Mouse (Mus musculus): ENCODE measurements around the gene Smc3. TPM values are rescaled to one million over a fixed set of nuclear protein-coding genes. Genes with fewer than 3 reads are reported as not detected.

Smc3 gene
- total RNA-seq (2017) = 188 and 212 TPM in 2 replicates

DNA sequence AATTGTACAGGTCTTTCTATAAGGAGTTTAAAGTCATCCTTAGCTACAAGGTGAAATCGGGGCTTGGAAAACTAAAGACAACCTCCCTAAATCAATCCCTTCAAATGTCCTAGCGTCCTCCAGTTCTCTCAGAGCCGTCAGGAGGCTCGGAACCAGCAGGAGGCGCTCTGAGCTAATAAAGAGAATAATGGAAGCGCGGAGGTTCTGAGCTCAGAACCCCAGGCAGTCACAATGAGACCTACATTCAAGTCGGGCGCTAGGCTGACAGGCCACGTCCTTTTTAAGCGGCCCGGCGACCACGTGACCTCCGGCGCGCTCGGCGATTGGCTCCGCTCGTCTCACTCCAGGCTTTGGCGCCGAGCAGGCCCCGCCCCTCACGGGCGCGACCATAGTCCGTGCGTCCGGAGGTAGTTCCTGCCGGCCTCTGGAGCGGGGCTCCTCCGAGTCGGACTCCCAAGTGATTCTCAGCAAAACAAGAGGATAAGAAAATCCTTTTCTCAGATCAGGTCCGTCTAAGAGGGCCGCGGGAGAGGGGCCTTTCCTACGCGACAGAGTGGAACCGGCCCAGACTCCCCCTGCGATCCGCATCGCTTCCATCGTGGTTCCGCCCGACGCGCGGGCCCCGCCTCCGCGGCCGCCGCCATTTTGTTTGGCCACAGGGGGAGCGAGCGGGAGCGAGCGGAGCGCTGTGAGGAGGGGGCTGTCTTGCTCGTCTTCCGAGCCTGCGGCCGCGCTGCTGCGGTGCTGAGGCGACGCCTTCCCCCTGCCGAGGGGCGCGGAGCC, at the start of gene Smc3:
Gene Smc3, plus strand, starts transcription at position 642 of the 783 bp plus-strand sequence.
- ATAC-seq (replicated peaks; ENCODE audit: low read depth, poor library complexity, severe bottlenecking) = peak; percentile 96

DNA sequence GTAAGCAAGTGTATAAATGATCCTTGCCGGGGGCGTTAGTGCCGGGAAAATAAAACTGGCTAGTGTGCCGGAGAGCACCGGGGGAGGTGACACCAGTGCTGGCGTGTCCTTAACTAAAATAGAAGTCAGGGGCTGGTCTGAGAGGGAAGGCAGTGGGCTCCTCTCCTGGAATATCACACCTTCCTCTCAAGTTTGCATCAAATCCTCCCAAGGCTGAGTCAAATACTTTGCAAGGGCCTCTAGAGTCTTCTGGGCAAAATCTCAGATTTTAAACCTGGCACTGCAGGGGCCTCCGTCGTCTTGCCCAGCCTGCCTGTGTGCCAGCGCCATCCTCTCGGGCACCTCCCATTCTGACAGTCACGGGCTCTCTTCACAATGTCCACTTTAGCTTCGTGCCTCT, 49.2 kb upstream of the Smc3 start:
- ATAC-seq (replicated peaks; ENCODE audit: low read depth, poor library complexity, severe bottlenecking) = no peak

DNA sequence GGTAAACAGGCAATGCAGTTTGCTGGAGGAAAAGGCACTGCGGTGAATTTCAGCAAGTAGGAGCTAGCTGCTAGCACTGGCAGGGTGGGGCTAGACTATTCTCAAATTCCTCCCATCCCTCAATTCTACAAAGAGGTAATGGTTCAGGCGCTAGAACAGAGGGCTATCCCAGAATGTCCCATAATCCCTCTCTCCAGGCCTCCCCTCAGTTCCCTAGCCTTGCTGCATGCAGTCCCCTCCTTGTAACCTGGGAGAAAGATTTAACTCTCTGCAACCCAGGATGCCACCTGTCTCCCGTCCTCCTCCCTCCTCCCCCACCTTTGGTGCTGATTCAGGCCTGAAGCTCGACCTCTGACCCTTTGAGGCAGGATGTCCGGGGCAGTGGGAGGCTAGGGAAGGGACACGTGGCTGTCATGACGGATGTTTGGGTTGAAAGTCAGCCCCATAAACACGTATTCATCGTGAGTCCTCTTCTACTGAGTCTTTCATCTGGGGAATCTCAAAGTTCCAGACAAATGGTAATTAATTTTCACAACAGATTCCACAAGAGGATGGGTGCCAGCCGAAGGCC, 47.9 kb upstream of the Smc3 start:
- no peak for ATAC-seq (replicated peaks; ENCODE audit: low read depth, poor library complexity, severe bottlenecking)

DNA sequence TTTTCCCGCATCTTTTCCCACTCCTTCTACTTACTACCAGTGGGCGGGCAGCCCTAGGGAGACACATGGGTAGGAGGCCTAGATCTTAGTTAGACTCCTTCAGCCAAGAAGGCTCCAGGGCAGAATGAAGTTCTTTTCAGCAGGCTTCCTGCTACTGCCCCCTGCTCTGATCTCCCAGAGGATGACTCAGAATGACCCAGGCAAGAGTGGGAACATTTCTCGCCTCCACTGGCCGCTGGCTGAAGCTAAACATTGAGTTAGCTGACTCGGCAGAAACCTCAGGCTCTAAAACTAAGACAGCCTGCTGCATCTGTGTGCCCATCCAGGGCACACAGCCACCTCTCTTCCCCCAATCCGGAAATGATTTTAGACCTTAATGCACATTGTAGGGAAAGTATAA, 47.4 kb upstream of the Smc3 start:
- ATAC-seq (replicated peaks; ENCODE audit: low read depth, poor library complexity, severe bottlenecking) = no peak

DNA sequence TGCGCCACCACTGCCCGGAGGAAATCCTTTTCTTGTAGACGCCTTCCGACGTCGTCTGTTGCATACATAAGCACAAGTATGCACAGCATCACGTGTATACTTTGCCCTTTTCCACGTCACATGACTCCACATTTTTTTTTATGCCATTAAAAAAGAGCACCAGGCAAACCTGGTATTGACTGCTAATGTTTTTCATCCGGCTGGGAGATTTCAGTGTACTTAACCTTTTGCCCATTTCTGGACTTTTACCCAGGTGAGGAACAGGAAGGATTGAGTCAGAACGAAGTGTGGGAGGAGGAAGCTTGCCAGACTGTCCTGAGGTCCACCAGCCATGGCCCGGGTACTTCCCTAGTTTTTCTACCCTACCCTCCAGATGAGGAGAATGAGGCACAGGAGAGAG, 45.8 kb upstream of the Smc3 start:
- ATAC-seq (replicated peaks; ENCODE audit: low read depth, poor library complexity, severe bottlenecking) = 0 out of 2 replicates have a peak, but pooled peaks have one; percentile 24

DNA sequence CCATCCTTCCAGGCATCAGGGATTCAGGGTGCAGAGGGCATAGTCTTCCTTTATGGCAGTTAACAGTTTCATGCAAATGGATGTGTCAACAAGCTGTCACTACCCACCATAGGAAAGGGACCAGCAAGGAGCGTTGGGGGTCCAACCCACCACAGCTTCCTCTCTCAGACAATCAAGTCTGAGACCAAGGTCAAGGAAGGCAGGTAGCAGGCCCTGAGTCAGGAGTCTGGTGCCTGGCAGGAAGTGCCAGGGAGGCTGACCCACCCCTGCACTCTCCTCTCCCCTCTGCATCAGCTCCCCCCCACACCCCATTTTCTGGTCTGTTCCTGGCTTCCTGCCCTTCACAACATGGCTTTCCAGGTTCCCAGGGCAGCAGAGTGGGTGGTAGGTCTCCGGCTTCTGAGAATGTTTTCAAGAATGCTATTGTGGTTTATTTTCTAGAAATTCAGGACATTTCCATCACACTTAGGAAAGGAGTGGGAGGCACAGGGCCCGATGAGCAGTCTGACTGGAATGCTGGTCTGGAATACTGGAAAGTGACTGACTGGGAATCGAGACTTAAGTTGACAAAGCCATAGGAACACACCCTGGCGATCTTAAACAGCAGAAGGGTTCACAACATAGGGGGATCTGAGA, 45.1 kb upstream of the Smc3 start:
- no peak for ATAC-seq (replicated peaks; ENCODE audit: low read depth, poor library complexity, severe bottlenecking)

DNA sequence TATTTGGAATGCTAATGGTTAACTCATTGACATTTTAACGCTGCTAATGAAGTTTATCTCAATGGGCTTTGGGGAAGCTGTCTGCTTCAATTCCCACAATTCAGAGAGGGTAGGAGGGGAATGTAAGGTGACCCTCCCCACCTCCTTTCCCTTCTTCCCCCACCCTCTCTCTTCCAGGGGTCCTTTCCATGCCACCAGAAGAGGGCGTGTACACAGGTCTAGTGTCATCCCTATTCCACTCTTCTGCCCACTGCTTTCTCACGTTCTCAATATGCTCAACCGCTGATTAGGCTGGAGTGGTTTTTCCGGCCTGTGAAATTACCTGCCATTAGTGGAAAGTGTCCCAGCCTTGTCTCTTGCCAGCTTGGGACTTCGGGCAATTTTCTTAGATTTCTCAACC, 43.4 kb upstream of the Smc3 start:
- 0 out of 2 replicates have a peak, but pooled peaks have one; percentile 10 for ATAC-seq (replicated peaks; ENCODE audit: low read depth, poor library complexity, severe bottlenecking)

DNA sequence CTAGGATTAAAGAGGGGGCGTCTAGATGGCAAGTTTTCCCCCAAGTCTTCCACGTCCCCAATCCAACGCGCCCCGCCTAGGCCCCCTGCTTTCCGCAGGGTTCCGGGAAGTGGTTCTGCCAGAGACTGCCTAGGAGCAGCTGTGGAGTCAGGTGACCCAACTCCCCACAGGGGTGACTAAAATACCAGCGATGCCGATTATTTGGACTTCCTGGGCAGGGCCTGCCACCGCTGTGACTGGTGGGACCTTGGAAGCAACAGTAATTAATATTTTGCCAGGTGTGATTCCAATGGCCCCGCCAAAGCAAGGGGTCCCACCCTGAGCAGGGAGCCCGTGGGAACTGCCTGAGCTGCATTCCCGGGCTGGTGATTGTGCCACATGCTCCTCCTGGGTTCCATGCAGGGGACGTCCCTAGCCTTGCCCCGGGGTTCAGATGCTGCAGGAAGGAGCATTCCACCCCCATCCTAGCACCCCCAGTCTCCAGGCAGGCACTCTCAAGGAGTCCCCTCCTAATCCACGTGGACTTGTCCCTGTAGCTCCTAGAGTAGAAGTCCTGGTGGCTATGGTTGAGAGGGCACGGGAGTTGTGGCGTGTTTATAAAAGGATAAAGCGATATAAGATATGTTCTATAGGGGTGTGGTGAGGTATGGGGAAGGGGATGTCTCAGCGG, 42.8 kb upstream of the Smc3 start:
- ATAC-seq (replicated peaks; ENCODE audit: low read depth, poor library complexity, severe bottlenecking) = peak; percentile 72

DNA sequence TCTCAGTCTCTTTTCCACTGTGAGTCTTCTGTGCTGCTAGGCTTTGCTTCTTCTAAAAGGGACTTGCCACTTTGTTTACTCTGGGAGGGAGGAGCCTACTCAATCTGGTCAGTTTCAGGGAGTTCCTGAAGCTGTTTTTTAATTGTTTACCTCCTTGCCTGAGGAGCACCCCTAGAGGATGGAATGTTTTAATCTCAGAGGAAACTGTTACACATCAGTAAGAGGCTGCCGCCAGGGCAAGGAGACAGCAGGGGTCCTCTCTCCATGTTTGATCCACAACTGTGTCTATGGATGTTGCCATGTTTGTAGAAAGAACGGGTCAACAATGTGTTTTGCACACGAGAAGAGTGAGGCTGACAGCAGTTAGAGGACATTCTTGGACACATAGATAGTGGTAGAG, 39.8 kb upstream of the Smc3 start:
- ATAC-seq (replicated peaks; ENCODE audit: low read depth, poor library complexity, severe bottlenecking) = no peak

DNA sequence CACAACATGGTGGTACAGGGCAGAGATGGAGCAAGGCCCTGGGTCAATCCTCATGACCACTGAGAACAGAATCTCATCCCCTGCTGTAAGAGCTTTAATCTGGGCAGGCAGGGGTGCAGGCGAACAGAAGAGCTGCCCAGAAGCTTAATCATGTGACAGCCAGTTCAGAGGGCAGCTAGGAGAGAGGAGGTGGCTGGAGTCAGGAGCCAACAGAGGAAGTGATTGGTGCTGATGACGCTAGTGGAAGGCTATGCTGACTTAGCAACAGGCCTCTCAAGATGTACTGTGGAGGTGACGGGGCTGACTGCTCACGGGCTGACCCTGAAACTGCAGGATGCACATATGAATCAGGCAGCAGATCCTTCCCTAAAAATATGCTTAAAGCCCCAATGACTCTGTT, 36.0 kb upstream of the Smc3 start:
- no peak for ATAC-seq (replicated peaks; ENCODE audit: low read depth, poor library complexity, severe bottlenecking)

DNA sequence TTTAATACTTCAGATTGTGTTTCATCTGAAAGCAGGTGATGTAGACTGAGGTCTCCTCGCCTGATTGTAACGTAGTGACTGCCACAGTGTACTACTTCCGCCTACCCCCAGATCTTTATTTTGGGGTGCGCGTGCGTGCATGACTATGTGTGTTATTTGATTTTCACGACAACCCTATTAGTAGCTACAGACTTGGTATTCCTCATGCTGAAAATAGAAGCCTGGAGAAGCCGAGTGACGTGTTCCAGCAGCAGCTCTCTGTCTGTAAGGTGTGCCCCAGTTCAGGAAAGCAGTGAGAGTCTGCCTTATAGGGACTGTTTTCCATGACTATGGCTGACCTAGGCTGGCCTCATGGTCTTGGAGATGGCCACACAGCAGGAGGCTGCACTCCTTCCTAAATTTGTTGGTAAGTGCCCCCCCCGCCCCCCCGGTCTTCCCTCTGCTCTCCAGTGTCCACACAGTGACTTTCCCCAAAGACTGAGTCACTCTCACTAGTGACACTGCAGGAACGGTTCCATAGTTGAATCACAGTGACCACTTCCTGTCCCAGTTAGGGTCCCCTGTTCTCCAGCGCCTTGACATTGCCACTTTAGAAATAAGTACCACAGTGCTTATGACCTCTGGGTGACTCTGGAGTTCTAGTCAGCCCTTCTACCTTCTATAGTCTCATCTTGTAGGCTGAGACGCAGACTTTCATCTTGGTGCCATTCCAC, 34.5 kb upstream of the Smc3 start:
- ATAC-seq (replicated peaks; ENCODE audit: low read depth, poor library complexity, severe bottlenecking) = peak; percentile 65

DNA sequence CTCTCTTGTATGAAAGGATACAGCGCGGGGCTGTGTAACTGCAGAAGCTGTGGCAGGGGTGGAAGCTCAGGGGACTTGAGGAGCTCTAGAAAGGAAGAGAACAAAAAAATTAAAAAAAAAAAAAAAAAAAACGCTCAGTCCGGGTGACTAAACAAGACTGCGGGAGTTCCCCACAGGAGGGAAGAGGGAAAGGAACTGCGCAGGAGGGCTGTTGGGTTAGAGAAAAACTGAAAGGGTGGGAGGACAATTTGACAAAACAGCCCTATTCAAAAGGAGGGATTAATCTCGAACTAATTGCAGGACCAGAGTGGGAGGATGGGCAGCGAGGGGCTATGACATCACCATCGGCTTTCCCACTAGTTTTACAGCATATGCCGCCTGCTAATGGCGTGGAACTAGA, 32.3 kb upstream of the Smc3 start:
- ATAC-seq (replicated peaks; ENCODE audit: low read depth, poor library complexity, severe bottlenecking) = peak; percentile 29; the same call in 1 of the 2 replicates

DNA sequence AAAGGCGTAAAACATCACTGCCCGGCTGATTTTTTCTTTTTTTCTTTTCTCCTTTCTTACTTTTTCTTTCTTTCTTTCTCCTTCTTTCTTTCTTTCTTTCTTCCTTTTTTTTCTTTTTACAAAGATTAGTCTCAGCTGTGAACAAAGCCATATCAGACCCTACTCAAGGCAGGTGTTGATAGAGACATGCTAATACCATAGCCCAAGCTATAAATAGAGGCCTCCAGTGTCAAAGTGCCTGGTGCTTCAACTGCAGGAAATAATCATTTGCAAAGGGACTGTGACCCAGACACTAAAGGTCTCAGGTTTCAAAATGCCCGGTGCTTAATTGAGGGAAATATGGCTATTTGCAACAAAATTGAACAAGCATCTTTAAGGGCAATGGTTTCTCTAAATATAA, 31.6 kb upstream of the Smc3 start:
- ATAC-seq (replicated peaks; ENCODE audit: low read depth, poor library complexity, severe bottlenecking) = no peak

DNA sequence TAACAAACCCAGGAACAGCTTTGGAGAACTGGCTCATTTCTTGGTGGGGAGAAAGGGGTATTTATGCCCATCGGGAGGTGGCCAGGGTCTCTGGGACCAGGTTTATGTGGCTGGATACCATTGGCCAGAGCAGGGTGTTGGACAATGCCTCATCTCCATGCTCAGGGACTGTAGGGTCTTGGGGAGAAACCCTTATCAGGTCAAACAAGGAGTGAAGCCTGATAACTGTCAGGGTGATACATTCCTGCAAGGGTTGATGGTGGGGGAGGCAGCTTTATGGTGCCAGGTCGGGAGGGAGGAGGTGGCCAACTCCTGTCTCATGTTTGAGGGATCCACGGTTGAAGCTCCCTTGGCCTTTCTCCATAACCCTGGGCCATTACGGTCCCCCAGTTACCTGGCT, 29.1 kb upstream of the Smc3 start:
- no peak for ATAC-seq (replicated peaks; ENCODE audit: low read depth, poor library complexity, severe bottlenecking)

DNA sequence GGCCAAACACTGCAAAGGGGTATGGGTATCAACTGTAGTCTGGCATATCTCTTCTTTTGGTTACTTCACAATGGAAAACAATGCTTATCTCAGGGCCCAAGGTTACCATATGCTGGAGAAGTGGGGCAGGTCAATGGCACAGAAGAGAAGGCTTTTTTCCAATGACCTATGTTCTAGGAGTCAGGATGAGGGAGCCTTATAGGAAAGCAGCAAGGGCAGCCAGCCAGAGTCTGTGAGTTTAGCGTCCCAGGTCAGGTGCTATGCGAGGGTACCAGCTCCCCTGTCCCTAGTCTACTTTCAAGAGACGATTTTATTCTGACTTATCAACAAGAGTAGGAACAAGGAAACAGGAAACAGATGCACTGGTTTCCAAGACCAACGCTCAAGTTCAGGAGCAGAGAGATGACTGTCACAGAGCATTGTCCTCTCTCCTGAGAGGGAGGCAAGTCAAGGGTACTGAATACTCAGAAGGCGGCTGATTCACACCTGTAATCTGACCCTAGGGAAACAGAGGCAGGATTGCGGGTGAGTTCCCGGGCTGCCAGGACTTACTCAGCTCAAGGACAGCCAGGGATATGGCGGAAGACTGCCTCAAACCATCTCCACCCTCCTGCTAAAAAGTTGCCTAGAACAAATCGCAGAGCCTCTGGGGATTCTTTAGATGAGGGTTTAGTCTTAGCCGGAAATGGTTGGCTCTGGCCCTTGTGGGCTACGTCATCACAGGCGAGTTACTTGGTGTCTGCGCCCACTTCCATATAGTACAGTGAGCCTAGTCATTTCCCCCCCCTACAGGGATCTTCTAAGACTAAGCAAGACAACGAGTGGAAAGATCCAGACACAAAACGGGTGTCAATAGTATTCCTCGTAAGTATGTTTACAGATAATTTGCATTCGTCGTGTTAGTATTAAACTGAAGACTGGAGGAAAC, 28.4 kb upstream of the Smc3 start:
- peak; percentile 52 for ATAC-seq (replicated peaks; ENCODE audit: low read depth, poor library complexity, severe bottlenecking)

DNA sequence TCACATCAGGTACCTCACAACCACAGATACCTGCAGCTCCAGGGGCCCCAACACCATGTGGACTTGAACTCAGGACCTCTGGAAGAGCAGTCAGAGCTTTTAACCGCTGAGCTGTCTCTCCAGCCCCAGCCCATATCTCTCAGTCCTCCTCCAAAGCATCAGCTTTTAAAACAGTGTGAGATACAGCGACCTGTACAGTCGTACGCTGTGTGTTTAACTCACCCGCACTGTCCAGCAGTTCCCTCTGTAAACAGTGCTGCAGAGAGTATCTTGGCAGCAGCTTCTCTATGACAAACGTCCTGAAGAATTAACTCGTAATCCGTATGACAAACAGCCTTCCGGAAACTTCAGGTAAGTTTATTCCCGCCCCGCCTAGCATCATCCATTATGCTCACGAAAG, 27.6 kb upstream of the Smc3 start:
- ATAC-seq (replicated peaks; ENCODE audit: low read depth, poor library complexity, severe bottlenecking) = no peak

DNA sequence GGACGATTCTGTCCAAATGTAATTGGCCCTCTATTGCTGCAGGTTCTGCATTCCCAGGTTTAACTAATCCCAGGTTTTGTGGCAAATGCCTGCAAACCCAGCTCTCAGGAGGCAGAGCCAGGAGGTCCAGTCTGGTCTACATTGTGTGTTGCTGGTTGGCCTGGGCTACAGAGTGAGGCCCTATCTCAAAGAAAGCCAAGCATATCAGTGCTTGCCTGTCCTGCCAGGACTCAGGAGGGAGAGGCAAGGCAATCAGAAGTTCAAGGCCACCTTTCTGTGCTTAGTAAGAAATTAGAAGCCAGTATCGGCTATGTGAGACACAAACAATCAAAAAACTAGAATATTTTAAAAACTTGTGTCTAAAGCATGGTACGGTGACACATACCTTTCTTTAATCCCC, 27.0 kb upstream of the Smc3 start:
- no peak for ATAC-seq (replicated peaks; ENCODE audit: low read depth, poor library complexity, severe bottlenecking)

DNA sequence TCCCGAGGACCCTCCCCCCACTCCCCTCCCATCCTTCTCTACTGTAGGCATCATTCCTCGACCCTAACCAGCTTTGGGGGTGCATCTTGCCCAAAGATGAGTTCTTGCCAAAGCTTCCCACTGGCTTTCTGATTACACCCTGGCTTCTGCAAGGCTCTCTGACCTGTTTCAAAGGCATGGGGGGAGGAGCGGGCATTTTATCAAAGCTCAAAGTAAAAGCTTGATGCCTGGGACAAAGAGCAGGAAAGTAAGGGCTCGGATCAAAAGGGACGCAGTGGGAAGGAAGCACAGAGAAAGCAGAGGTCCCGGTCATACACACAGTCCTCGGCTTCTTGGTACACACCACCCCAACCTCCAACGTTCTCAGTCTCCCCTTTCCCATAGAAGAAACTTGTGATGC, 26.1 kb upstream of the Smc3 start:
- no peak for ATAC-seq (replicated peaks; ENCODE audit: low read depth, poor library complexity, severe bottlenecking)

DNA sequence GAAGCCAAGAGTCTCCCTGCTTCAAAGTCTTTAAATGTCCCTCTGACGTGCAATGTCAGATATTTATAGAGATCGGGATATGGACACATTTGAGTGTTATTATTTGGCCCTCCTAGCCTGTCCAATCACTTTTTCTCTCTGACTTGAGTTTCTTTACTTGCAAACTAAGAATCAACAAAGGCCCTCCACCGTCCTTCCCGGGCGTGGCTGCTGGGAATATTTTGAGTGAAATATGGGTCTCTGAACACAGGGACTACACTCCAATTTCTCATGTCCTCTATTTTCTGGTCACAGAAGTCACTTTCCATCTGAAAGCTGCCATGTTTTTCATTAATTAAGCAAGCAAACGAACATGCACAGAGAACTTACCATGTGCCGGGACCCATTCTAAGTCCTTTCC, 25.7 kb upstream of the Smc3 start:
- ATAC-seq (replicated peaks; ENCODE audit: low read depth, poor library complexity, severe bottlenecking) = no peak
